Mouse (Mus musculus): Measurements from ENCODE around the gene Frmpd2. TPM values are rescaled to one million over a fixed set of nuclear protein-coding genes. Genes with fewer than 3 reads are reported as not detected.

The Frmpd2 gene
- polyA plus RNA-seq, 1 experiment from 2014 or later, result not detected

DNA sequence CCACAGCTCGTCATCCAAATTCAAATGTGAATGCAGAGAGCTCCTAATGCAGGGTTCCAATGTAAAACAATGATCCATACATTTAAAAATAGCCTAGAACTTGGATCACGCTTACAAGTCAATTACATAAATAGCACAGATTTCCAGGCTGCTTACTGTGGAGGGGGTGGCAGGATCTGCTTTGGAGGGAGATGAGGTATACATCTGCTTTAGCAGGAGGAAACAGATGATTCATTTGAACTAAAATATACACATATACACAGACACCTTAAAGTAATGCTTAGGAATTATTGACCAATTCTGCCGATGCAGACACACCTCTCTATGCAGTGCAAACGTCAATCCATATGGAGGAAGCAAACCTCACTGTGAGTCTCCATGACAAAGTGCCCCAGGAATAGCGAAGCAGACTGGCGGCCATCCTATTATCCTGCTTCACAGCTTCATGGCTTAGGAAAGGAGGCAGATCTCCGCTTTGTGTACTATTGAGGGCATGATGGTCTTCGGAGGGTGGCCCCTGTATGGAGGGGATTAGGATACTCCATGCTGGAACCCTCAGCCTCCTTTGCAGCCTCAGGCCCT is 59.9 kb downstream of the Frmpd2 start:
- ATAC-seq (ENCODE audit: low FRiP score, low TSS enrichment), result no peak
- 71% methylated on average over 8 of the region's 8 CpGs for WGBS
- no peaks in the 10 kb centered on the region for H3K36me3 ChIP-seq (ENCODE audit: control insufficient read depth, insufficient read depth, low read length)
- TF ChIP-seq EP300 (optimal IDR thresholded peaks at IDR 0.05), result no peak
- no peak for TF ChIP-seq CTCF (IDR thresholded peaks at IDR 0.05; ENCODE audit: low read depth)
- H3K4me2 ChIP-seq (replicated peaks; ENCODE audit: low read depth), result no peak overlapping the region
- H3K4me3 ChIP-seq (ENCODE audit: low read depth, low read length), result no peak overlapping the region
- no peak for DNase-seq (ENCODE audit: low spot score)
- H3K9me3 ChIP-seq (ENCODE audit: control insufficient read depth, low read length), result no peaks in the 10 kb centered on the region
- H3K9ac ChIP-seq (ENCODE audit: low read length), result no peak overlapping the region
- H3K27ac ChIP-seq (replicated peaks), result no peak overlapping the region
- H3K4me1 ChIP-seq (replicated peaks; ENCODE audit: control insufficient read depth, insufficient read depth), result no peaks in the 10 kb centered on the region
- no peaks in the 10 kb centered on the region for H3K27me3 ChIP-seq (ENCODE audit: control insufficient read depth, insufficient read depth, low read length)

DNA sequence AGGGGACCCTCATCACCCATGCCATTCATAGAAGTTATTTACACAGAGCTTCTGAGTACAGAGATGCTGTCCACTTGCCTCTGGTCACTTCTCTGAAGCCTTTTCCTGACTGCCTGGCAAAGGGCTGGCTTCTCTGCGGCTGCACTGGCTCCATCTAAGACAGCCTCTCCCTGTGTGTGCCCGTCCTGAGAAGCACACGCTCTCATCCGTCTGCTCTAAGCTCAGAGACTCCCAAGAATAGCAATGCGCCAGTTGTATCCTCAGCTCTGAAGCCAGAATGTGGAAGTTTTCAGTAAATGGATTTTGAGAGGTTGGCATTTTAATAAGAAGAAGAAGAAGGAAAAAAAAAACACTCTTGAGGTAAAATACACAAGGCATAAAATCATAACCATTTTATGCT is 61.3 kb downstream of the Frmpd2 start:
- DNase-seq (ENCODE audit: low spot score), result no peak
- no peak for TF ChIP-seq EP300 (optimal IDR thresholded peaks at IDR 0.05)
- TF ChIP-seq CTCF (IDR thresholded peaks at IDR 0.05; ENCODE audit: low read depth), result no peak
- Histone ChIP-seq H3K4me2 (replicated peaks; ENCODE audit: low read depth) (no peak overlapping the region), H3K9ac (ENCODE audit: low read length) (no peak overlapping the region), H3K36me3 (ENCODE audit: control insufficient read depth, insufficient read depth, low read length) (no peaks in the 10 kb centered on the region), H3K27me3 (ENCODE audit: control insufficient read depth, insufficient read depth, low read length) (no peaks in the 10 kb centered on the region), H3K4me3 (ENCODE audit: low read depth, low read length) (no peak overlapping the region), H3K27ac (replicated peaks) (no peak overlapping the region), H3K4me1 (replicated peaks; ENCODE audit: control insufficient read depth, insufficient read depth) (no peaks in the 10 kb centered on the region), H3K9me3 (ENCODE audit: control insufficient read depth, low read length) (no peaks in the 10 kb centered on the region)
- ATAC-seq (ENCODE audit: low FRiP score, low TSS enrichment), result no peak
- 73% methylated on average over 5 of the region's 5 CpGs for WGBS

DNA sequence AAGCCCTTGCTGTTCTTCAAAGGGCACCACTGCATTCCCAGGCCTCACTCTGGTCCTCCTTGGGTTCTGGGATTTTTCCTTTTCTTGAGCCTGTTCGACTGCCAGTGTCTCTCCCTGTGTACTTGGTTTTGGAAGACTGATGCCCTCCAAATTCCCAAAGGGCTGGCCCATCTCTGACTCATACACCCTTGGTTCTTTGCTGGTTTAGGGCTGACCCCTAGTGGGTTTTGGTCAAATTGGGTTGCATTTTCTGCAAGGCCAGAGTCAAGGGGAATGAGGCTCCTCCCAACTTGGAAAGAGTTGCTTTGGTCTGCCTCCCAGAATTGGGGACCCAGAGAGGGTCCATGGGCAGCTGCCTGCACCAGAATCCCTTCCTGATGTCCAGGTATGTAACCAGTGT is 62.0 kb downstream of the Frmpd2 start:
- Histone ChIP-seq H3K36me3 (ENCODE audit: control insufficient read depth, insufficient read depth, low read length) (no peaks in the 10 kb centered on the region), H3K4me3 (ENCODE audit: low read depth, low read length) (no peak overlapping the region), H3K27ac (replicated peaks) (no peak overlapping the region), H3K4me2 (replicated peaks; ENCODE audit: low read depth) (no peak overlapping the region), H3K27me3 (ENCODE audit: control insufficient read depth, insufficient read depth, low read length) (no peaks in the 10 kb centered on the region), H3K9ac (ENCODE audit: low read length) (no peak overlapping the region), H3K4me1 (replicated peaks; ENCODE audit: control insufficient read depth, insufficient read depth) (no peaks in the 10 kb centered on the region), H3K9me3 (ENCODE audit: control insufficient read depth, low read length) (no peaks in the 10 kb centered on the region)
- DNase-seq (ENCODE audit: low spot score) (no peak), ATAC-seq (ENCODE audit: low FRiP score, low TSS enrichment) (no peak)
- 46% methylated on average over 1 of the region's 1 CpGs for WGBS
- TF ChIP-seq EP300 (optimal IDR thresholded peaks at IDR 0.05) (no peak), CTCF (IDR thresholded peaks at IDR 0.05; ENCODE audit: low read depth) (peak; percentile 31)

DNA sequence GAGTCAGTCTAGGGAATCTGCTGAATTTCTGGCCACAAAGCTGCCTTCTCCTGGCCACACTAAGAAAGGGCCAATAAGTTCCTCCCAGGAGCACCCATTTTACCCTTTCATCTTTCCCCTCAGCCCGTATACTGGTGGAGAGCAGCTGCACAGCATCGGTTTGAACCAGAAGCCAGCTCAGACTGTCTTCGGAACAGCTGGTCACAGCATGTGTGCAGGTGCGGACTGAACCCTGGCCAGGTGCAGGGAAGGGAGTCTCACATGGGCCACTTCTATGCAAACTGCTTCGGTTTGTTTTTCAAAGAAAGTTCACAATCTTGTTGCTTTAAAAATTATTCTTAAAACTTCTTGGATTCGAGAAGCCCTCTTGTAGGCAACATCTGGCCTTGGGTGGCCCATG is 63.8 kb downstream of the Frmpd2 start:
- TF ChIP-seq EP300 (optimal IDR thresholded peaks at IDR 0.05) (no peak), CTCF (IDR thresholded peaks at IDR 0.05; ENCODE audit: low read depth) (no peak)
- no peaks in the 10 kb centered on the region for H3K4me1 ChIP-seq (replicated peaks; ENCODE audit: control insufficient read depth, insufficient read depth)
- no peak overlapping the region for H3K4me3 ChIP-seq (ENCODE audit: low read depth, low read length)
- WGBS, result 74% methylated on average over 6 of the region's 6 CpGs
- DNase-seq (ENCODE audit: low spot score) (no peak), ATAC-seq (ENCODE audit: low FRiP score, low TSS enrichment) (no peak)
- no peaks in the 10 kb centered on the region for H3K9me3 ChIP-seq (ENCODE audit: control insufficient read depth, low read length)
- no peak overlapping the region for H3K4me2 ChIP-seq (replicated peaks; ENCODE audit: low read depth)
- no peaks in the 10 kb centered on the region for H3K36me3 ChIP-seq (ENCODE audit: control insufficient read depth, insufficient read depth, low read length)
- H3K27ac ChIP-seq (replicated peaks), result no peak overlapping the region
- H3K27me3 ChIP-seq (ENCODE audit: control insufficient read depth, insufficient read depth, low read length), result no peaks in the 10 kb centered on the region
- no peak overlapping the region for H3K9ac ChIP-seq (ENCODE audit: low read length)

GRCm38 (mm10) chr14:33539559-33540167 is 68.2 kb downstream of the Frmpd2 start:
- ATAC-seq (ENCODE audit: low FRiP score, low TSS enrichment), result no peak
- no peak overlapping the region for H3K9ac ChIP-seq (ENCODE audit: low read length)
- 80% methylated on average over 7 of the region's 7 CpGs for WGBS
- no peak overlapping the region for H3K4me2 ChIP-seq (replicated peaks; ENCODE audit: low read depth)
- no peaks in the 10 kb centered on the region for H3K4me1 ChIP-seq (replicated peaks; ENCODE audit: control insufficient read depth, insufficient read depth)
- no peaks in the 10 kb centered on the region for H3K36me3 ChIP-seq (ENCODE audit: control insufficient read depth, insufficient read depth, low read length)
- no peak overlapping the region for H3K4me3 ChIP-seq (ENCODE audit: low read depth, low read length)
- no peak for DNase-seq (ENCODE audit: low spot score)
- no peaks in the 10 kb centered on the region for H3K27me3 ChIP-seq (ENCODE audit: control insufficient read depth, insufficient read depth, low read length)
- H3K27ac ChIP-seq (replicated peaks), result no peak overlapping the region
- TF ChIP-seq CTCF (IDR thresholded peaks at IDR 0.05; ENCODE audit: low read depth) (no peak), EP300 (optimal IDR thresholded peaks at IDR 0.05) (no peak)
- no peaks in the 10 kb centered on the region for H3K9me3 ChIP-seq (ENCODE audit: control insufficient read depth, low read length)

- no peaks in the 10 kb centered on the region for H3K4me1 ChIP-seq (replicated peaks; ENCODE audit: control insufficient read depth, insufficient read depth)
- no peaks in the 10 kb centered on the region for H3K27me3 ChIP-seq (ENCODE audit: control insufficient read depth, insufficient read depth, low read length)
- 70% methylated on average over 8 of the region's 8 CpGs for WGBS
- H3K4me2 ChIP-seq (replicated peaks; ENCODE audit: low read depth), result no peak overlapping the region
- H3K36me3 ChIP-seq (ENCODE audit: control insufficient read depth, insufficient read depth, low read length), result no peaks in the 10 kb centered on the region
- H3K9ac ChIP-seq (ENCODE audit: low read length), result no peak overlapping the region
- ATAC-seq (ENCODE audit: low FRiP score, low TSS enrichment) (no peak), DNase-seq (ENCODE audit: low spot score) (no peak)
- no peak for TF ChIP-seq CTCF (IDR thresholded peaks at IDR 0.05; ENCODE audit: low read depth)
- no peak overlapping the region for H3K4me3 ChIP-seq (ENCODE audit: low read depth, low read length)
- no peak overlapping the region for H3K27ac ChIP-seq (replicated peaks)
- H3K9me3 ChIP-seq (ENCODE audit: control insufficient read depth, low read length), result no peaks in the 10 kb centered on the region
Measured at GRCm38 (mm10) chr14:33545565-33546143, 74.2 kb downstream of the Frmpd2 start.
